Mouse (Mus musculus) stomach, postnatal 0 days (tissue): Measurements from ENCODE around the gene Pdxdc1. TPM values are rescaled to one million over a fixed set of nuclear protein-coding genes. Genes with fewer than 3 reads are reported as not detected.
A peak's percentile ranks its signal among the peaks of the same experiment; 100 is the strongest.
"Not testable (repeated sequence)": the region's sequence is repeated elsewhere in the genome, so short reads cannot be mapped to it uniquely, and the experiment has no call there.

ENCODE experiments used
- ATAC-seq: fragments of 200-750 bp; cut with Nextera tagmentation; 2 replicates; pipeline ENCODE4 v1.8.0; 2017; ENCODE audit not compliant: low FRiP score, low TSS enrichment
- DNase-seq: peaks from one replicate; pipeline ENCODE4 v3.0.0-alpha.2; 2016; ENCODE audit warnings: low spot score
- H3K27ac ChIP-seq: fragments of 300-500 bp; sonication (generic); replicated peaks from 2 replicates; pipeline ENCODE4 v1.5.1; 2014; ENCODE audit warnings: mild to moderate bottlenecking, control low read depth
- H3K27me3 ChIP-seq: fragments of 300-500 bp; sonication (generic); 2 replicates; pipeline ENCODE4 v1.6.1; 2014; ENCODE audit warnings: low read length; ENCODE audit not compliant: control insufficient read depth, insufficient read depth
- H3K36me3 ChIP-seq: fragments of 300-500 bp; sonication (generic); 2 replicates; pipeline ENCODE4 v1.6.1; 2014; ENCODE audit warnings: low read length, mixed read lengths; ENCODE audit not compliant: control insufficient read depth, insufficient read depth
- H3K4me1 ChIP-seq: fragments of 300-500 bp; sonication (generic); replicated peaks from 2 replicates; pipeline ENCODE4 v1.6.1; 2014; ENCODE audit warnings: antibody characterized with exemption; ENCODE audit not compliant: control insufficient read depth, insufficient read depth
- H3K4me2 ChIP-seq: fragments of 300-500 bp; sonication (generic); replicated peaks from 2 replicates; pipeline ENCODE4 v1.6.1; 2014; ENCODE audit warnings: low read depth, mild to moderate bottlenecking, control low read depth, moderate library complexity
- H3K4me3 ChIP-seq: fragments of 300-500 bp; sonication (generic); 2 replicates; pipeline ENCODE4 v1.5.1; 2014; ENCODE audit warnings: low read depth, low read length, control low read depth
- H3K9ac ChIP-seq: fragments of 300-500 bp; sonication (generic); 2 replicates; pipeline ENCODE4 v1.6.1; 2014; ENCODE audit warnings: mild to moderate bottlenecking, low read length, control low read depth, mixed read lengths
- H3K9me3 ChIP-seq: fragments of 300-500 bp; sonication (generic); 2 replicates; pipeline ENCODE4 v1.6.1; 2016; ENCODE audit warnings: low read length; ENCODE audit not compliant: control insufficient read depth
- CTCF ChIP-seq: IDR thresholded peaks from 2 replicates; pipeline ENCODE4 v1.5.1; 2016; ENCODE audit warnings: antibody characterized with exemption, low read depth, mild to moderate bottlenecking, moderate library complexity
- EP300 ChIP-seq: optimal IDR thresholded peaks from 2 replicates; pipeline ENCODE3; 2016; ENCODE audit warnings: antibody characterized with exemption
- WGBS: fragments of 180-500 bp; shearing (Covaris S2); extraction: QIAGEN DNeasy Blood & Tissue Kit; methylation state at CpG from one replicate; pipeline ENCODE4 v1.1.7; 2014; 5-methylcytosine and 5-hydroxymethylcytosine counted together
- polyA plus RNA-seq: library from polyadenylated mRNA; unstranded; fragments of >200 nt; fragmentation: Nextera tagmentation; extraction: Ambion mirVana; gene quantifications from 2 replicates; pipeline ENCODE4 v1.2.1, GENCODE M21; 2015

Pdxdc1 gene
- polyA plus RNA-seq, 1 experiment from 2014 or later = 75.1 TPM

GRCm38 (mm10) chr16:13875483-13875882 lies 27.4 kb downstream of the Pdxdc1 start:
- Histone ChIP-seq H3K9ac (no peak overlapping the region), H3K27ac (no peak overlapping the region), H3K4me2 (no peak overlapping the region), H3K9me3 (no peaks in the 10 kb centered on the region), H3K4me1 (no peaks in the 10 kb centered on the region), H3K27me3 (no peaks in the 10 kb centered on the region), H3K4me3 (no peak overlapping the region), H3K36me3 (peaks cover 13% of the 10 kb centered on the region; the same call in 1 of the 2 replicates)
- 85% methylated on average over 4 of the region's 4 CpGs for WGBS
- no peak for ATAC-seq
- TF ChIP-seq EP300 (no peak), CTCF (no peak)
- no peak for DNase-seq

GRCm38 (mm10) chr16:13867910-13868514 lies 34.9 kb downstream of the Pdxdc1 start:
- H3K4me3 ChIP-seq = no peak overlapping the region
- no peak for TF ChIP-seq EP300
- TF ChIP-seq CTCF = no peak
- 48% methylated on average over 42 of the region's 42 CpGs for WGBS
- no peak overlapping the region for H3K4me2 ChIP-seq
- ATAC-seq (no peak), DNase-seq (no peak)
- no peaks in the 10 kb centered on the region for H3K9me3 ChIP-seq
- no peaks in the 10 kb centered on the region for H3K27me3 ChIP-seq
- no peak overlapping the region for H3K9ac ChIP-seq
- H3K4me1 ChIP-seq = no peaks in the 10 kb centered on the region
- H3K27ac ChIP-seq = no peak overlapping the region
- peaks cover 15% of the 10 kb centered on the region for H3K36me3 ChIP-seq

- not testable (repeated sequence) for H3K4me2 ChIP-seq, H3K9me3 ChIP-seq, H3K4me3 ChIP-seq, H3K4me1 ChIP-seq, ATAC-seq, H3K27ac ChIP-seq, H3K27me3 ChIP-seq, DNase-seq, H3K9ac ChIP-seq
- H3K36me3 ChIP-seq = peaks cover 14% of the 10 kb centered on the region
- WGBS = 55% methylated on average over 5 of the region's 5 CpGs
Observed at GRCm38 (mm10) chr16:13867406-13867805, 35.5 kb downstream of the Pdxdc1 start.

GRCm38 (mm10) chr16:13866616-13867015 lies 36.3 kb downstream of the Pdxdc1 start:
- Histone ChIP-seq H3K36me3 (peaks cover 10% of the 10 kb centered on the region), H3K9ac (no peak overlapping the region), H3K9me3 (no peaks in the 10 kb centered on the region), H3K4me1 (no peaks in the 10 kb centered on the region), H3K4me2 (no peak overlapping the region), H3K27ac (peak overlapping the region; percentile 53; the same call in 1 of the 2 replicates), H3K27me3 (no peaks in the 10 kb centered on the region), H3K4me3 (no peak overlapping the region)
- WGBS = 53% methylated on average over 5 of the region's 5 CpGs
- ATAC-seq (no peak), DNase-seq (no peak)
- TF ChIP-seq EP300 = no peak
- TF ChIP-seq CTCF = no peak

- H3K36me3 ChIP-seq = peaks cover 10% of the 10 kb centered on the region
- H3K4me1 ChIP-seq = no peaks in the 10 kb centered on the region
- ATAC-seq (peak; percentile 48; the same call in 1 of the 2 replicates), DNase-seq (no peak)
- no peaks in the 10 kb centered on the region for H3K27me3 ChIP-seq
- no peak overlapping the region for H3K4me3 ChIP-seq
- H3K4me2 ChIP-seq = no peak overlapping the region
- no peaks in the 10 kb centered on the region for H3K9me3 ChIP-seq
- TF ChIP-seq EP300 = no peak
- no peak for TF ChIP-seq CTCF
- peak overlapping the region; percentile 53; the same call in 1 of the 2 replicates for H3K27ac ChIP-seq
- no peak overlapping the region for H3K9ac ChIP-seq
- WGBS = 41% methylated on average over 4 of the region's 4 CpGs
Observed at GRCm38 (mm10) chr16:13866076-13866475, 36.9 kb downstream of the Pdxdc1 start.

GRCm38 (mm10) chr16:13853886-13854285 lies 49.0 kb downstream of the Pdxdc1 start:
- DNase-seq (no peak), ATAC-seq (no peak)
- H3K4me2 ChIP-seq = no peak overlapping the region
- TF ChIP-seq EP300 (no peak), CTCF (no peak)
- no peaks in the 10 kb centered on the region for H3K27me3 ChIP-seq
- H3K36me3 ChIP-seq = peaks cover 29% of the 10 kb centered on the region
- no peaks in the 10 kb centered on the region for H3K4me1 ChIP-seq
- no peak overlapping the region for H3K27ac ChIP-seq
- no peaks in the 10 kb centered on the region for H3K9me3 ChIP-seq
- no peak overlapping the region for H3K4me3 ChIP-seq
- WGBS = 93% methylated on average over 4 of the region's 4 CpGs
- H3K9ac ChIP-seq = no peak overlapping the region
